Mouse (Mus musculus) heart, adult 2 months (tissue): ENCODE data around the gene Lamtor5.

ENCODE experiments used
- CTCF ChIP-seq: fragments of 200-600 bp; IDR thresholded peaks from 2 replicates; pipeline ENCODE4 v1.8.1; 2022; ENCODE audit warnings: antibody characterized with exemption, mild to moderate bottlenecking, moderate library complexity
- POLR2A ChIP-seq: fragments of 200-500 bp; IDR thresholded peaks from 2 replicates; pipeline ENCODE4 v1.6.1; 2011; ENCODE audit warnings: mild to moderate bottlenecking, low read depth, low read length, control low read depth; ENCODE audit not compliant: insufficient read depth

DNA sequence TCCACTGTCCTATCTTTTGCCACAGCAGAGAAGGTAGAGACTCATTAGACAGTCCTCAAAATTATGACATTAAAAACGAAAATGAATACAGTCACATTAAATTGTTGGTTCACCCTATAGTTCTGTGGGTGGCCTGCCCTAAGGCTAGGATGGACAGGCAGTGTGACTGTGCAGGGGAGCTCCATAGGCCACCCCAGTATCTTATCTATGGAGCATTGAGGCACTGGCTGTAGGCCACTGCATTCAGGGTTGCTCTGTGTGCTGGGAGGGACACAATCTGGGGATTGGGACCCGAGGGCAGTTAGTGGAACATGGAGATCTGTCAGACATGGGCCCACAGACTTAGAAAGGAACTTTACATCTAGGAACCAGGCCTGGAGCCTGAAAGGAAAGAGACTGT lies 44.7 kb upstream of the Lamtor5 start:
- TF ChIP-seq CTCF (no peak), POLR2A (no peak)
